Mouse (Mus musculus): ENCODE data around the gene Gorasp2. TPM values are rescaled to one million over a fixed set of nuclear protein-coding genes. Genes with fewer than 3 reads are reported as not detected.

Gene Gorasp2
- polyA plus RNA-seq (2012; rRNA removed), result 73.9 and 79.6 TPM in 2 replicates

DNA sequence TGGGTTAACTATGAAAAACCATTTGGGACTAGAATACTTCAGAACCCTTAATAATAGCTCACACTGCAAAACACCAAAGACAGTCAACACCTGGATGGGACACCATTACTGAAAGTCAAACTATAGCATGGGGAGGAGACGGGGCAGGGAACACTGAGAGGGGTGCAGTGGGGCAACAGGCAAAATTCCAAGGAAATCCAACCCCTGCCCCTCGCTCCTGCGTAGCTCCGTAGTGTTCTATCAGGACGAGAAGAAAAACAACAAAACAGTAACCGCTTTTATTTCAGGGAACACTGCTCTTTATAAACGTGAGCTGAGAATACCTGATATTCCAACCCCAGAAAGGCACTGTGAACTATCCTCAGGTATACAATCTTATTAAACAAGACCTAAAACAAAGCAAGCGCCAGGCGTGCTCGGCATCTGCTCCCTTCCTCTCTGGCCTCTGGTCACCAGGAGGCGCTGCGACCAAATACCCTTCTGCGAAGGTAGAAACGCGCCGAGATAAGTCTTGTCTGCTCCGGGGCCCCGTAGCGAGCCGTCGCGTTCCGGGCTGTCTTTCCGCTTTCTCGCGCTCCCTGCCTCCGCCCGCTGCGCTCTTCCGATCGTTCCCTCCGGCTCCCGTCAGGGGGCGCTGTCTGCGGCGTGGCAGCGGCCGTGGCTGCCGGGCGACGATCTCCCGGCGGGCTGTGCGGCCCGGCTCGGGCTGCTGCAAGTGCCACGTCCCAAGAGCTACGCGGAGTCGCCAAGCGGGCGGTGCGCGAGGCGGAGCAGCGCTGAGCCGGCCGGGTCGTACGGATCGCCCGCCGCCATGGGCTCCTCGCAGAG is at the start of gene Gorasp2:
Gorasp2 (plus strand) TSS at position 690 of the 828 bp plus-strand sequence.

DNA sequence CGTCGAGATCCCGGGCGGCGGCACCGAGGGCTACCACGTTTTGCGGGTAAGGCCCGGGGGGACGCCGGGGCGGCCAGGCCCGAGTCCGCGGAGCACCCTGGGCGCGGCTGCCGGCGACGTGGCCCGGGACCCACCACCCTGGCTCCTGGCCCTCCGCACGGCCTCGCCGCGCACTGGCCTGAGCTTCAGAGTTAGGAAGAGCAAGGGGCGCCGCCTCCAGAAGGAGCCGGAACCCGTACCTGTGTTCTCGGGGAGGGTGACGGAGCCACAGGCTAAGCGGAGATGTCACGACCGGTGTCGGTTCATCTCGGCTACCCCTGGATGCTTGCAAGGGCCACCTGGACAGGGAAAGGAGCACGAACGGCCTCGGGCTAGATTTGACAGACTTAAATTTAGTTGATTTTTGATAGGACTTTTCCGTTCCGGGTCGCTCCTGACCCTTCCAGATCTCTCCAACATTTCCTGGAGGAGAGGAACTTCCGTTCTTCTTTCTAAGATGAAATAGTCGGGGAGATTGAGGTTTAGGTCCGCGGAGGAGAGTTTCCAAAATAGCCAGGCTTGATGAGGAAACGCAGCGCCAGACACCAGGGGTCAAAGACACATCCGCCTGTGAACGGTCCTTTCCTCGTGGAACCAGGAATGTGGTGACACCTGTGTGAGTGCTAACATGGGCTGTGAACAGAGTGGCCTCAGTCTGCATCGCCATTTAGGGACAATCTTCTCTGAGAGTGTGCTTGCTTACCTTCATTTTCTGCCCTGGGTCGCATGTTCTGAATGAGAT is 529 bp downstream of the Gorasp2 start, which contains the start of gene Gm26558:
Gm26558 (minus strand) TSS at position 394 of the 781 bp plus-strand sequence.

Other genes starting within 250 kb of the Gorasp2 start
- gene Sp5, start 186.7 kb upstream of the Gorasp2 start, polyA plus RNA-seq (2012; rRNA removed), result 7.4 and 8.3 TPM in 2 replicates
- 2.3 and 2.5 TPM in 2 replicates for gene Erich2, start 152.8 kb upstream of the Gorasp2 start, polyA plus RNA-seq (2012; rRNA removed)
- 167 and 213 TPM in 2 replicates for gene Gad1, start 108.5 kb upstream of the Gorasp2 start, polyA plus RNA-seq (2012; rRNA removed)
- gene Gm26558, start 532 bp downstream of the Gorasp2 start, polyA plus RNA-seq (2012; rRNA removed), result 1.0 and 1.1 TPM in 2 replicates
- 26.3 and 28.5 TPM in 2 replicates for gene Tlk1, start 164.2 kb downstream of the Gorasp2 start, polyA plus RNA-seq (2012; rRNA removed)